Mouse (Mus musculus) hematopoietic stem cell, adult 5-6 weeks (primary cell): ENCODE results near the gene Mrps7. TPM values are rescaled to one million over a fixed set of nuclear protein-coding genes. Genes with fewer than 3 reads are reported as not detected.

Experiments used
- total RNA-seq: library from RNA; stranded (forward); fragments of 172-1452, 232-1000 nt; gene quantifications from 2 replicates; pipeline ENCODE4 v1.2.3, GENCODE M21; 2017

The Mrps7 gene
- total RNA-seq, 1 experiment from 2014 or later: 28.1 TPM

Other genes starting within 250 kb of the Mrps7 start
- gene Hid1, start 236.2 kb upstream of the Mrps7 start, total RNA-seq: 2.6 and 7.9 TPM in 2 replicates
- gene Cdr2l, start 222.0 kb upstream of the Mrps7 start, total RNA-seq: 0.05 TPM in 1 of 2 replicates, not detected in the other
- 48.3 and 67.2 TPM in 2 replicates for gene Mrpl58, start 200.2 kb upstream of the Mrps7 start, total RNA-seq
- 507 and 778 TPM in 2 replicates for gene Atp5h, start 184.0 kb upstream of the Mrps7 start, total RNA-seq
- 15.0 and 22.1 TPM in 2 replicates for gene Kctd2, start 183.8 kb upstream of the Mrps7 start, total RNA-seq
- not detected in 2 replicates for gene Trim80, start 163.4 kb upstream of the Mrps7 start, total RNA-seq
- not detected in 2 replicates for gene Slc16a5, start 141.5 kb upstream of the Mrps7 start, total RNA-seq
- gene Armc7, start 128.3 kb upstream of the Mrps7 start, total RNA-seq: 14.7 and 14.9 TPM in 2 replicates
- 62.3 and 99.8 TPM in 2 replicates for gene Nt5c, start 112.1 kb upstream of the Mrps7 start, total RNA-seq
- 122 and 126 TPM in 2 replicates for gene Jpt1, start 89.5 kb upstream of the Mrps7 start, total RNA-seq
- gene Sumo2, start 67.6 kb upstream of the Mrps7 start, total RNA-seq: 501 and 618 TPM in 2 replicates
- 108 and 128 TPM in 2 replicates for gene Nup85, start 39.5 kb upstream of the Mrps7 start, total RNA-seq
- gene Gga3, start 126 bp downstream of the Mrps7 start, total RNA-seq: 26.3 and 39.2 TPM in 2 replicates
- 19.1 and 23.3 TPM in 2 replicates for gene Mif4gd, start 9.0 kb downstream of the Mrps7 start, total RNA-seq
- 21.6 and 33.8 TPM in 2 replicates for gene Slc25a19, start 24.4 kb downstream of the Mrps7 start, total RNA-seq
- gene Grb2, start 104.7 kb downstream of the Mrps7 start, total RNA-seq: 38.1 and 93.3 TPM in 2 replicates
- gene Tmem94, start 161.5 kb downstream of the Mrps7 start, total RNA-seq: 10.9 and 33.5 TPM in 2 replicates
- 3.7 and 5.0 TPM in 2 replicates for gene Caskin2, start 209.7 kb downstream of the Mrps7 start, total RNA-seq
- gene Tsen54, start 210.8 kb downstream of the Mrps7 start, total RNA-seq: 23.5 and 28.7 TPM in 2 replicates
- gene Llgl2, start 220.1 kb downstream of the Mrps7 start, total RNA-seq: 5.9 and 6.5 TPM in 2 replicates